8 mouse cellular contexts compared by ENCODE assay signal in the genomic region with DNA sequence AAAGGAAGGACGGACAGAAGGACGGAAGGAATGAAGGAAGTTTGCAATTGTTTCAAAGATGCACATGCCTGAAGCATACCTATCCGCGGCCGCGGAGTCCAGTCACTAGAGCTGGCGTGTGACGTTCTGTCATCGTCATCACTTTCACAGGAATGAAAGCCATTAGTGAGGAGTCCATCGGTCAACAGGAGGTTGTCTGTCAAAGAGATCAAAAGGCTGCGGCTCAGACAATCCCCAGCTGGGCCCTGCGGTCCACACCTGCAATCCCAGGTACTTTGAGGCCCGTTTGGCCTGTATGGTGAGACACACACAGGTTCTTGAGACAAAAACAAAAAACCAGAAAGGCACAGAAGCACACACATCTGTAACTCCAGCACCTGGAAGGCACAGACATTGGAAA. TPM values are rescaled to one million over a fixed set of nuclear protein-coding genes. Genes with fewer than 3 reads are reported as not detected.
A peak's percentile ranks its signal among the peaks of the same experiment; 100 is the strongest.
DNase-seq lines count a peak whose midpoint lies in the region; ATAC-seq lines count a peak whose summit lies in the region.

No protein-coding gene starts in this region.

- H3K27me3 ChIP-seq in lung, embryonic 15.5 days, result no peaks in the 10 kb centered on the region
- H3K27me3 ChIP-seq in neural tube, embryonic 15.5 days (replicated peaks), result no peaks in the 10 kb centered on the region

- H3K4me1 ChIP-seq in lung, embryonic 15.5 days, result peaks cover 17% of the 10 kb centered on the region
- peaks cover 26% of the 10 kb centered on the region for H3K4me1 ChIP-seq in neural tube, embryonic 15.5 days

- H3K4me2 ChIP-seq in lung, embryonic 15.5 days, result peak overlapping the region; percentile 84
- peak overlapping the region; percentile 71 for H3K4me2 ChIP-seq in neural tube, embryonic 15.5 days

- H3K9ac ChIP-seq in lung, embryonic 15.5 days, result no peak overlapping the region
- 0 out of 2 replicates have a peak overlapping the region, but pooled peaks have one; percentile 30 for H3K9ac ChIP-seq in neural tube, embryonic 15.5 days (replicated peaks)

- H3K36me3 ChIP-seq in lung, embryonic 15.5 days, result peaks cover 28% of the 10 kb centered on the region
- peaks cover 10% of the 10 kb centered on the region for H3K36me3 ChIP-seq in neural tube, embryonic 15.5 days

- WGBS in lung, embryonic 15.5 days, result 44% methylated on average over 13 of the region's 13 CpGs
- 57% methylated on average over 13 of the region's 13 CpGs for WGBS in neural tube, embryonic 15.5 days

- H3K4me3 ChIP-seq in lung, embryonic 15.5 days, result peak overlapping the region; percentile 80
- H3K4me3 ChIP-seq in neural tube, embryonic 15.5 days (replicated peaks), result peak overlapping the region; percentile 78

- no peaks in the 10 kb centered on the region for H3K9me3 ChIP-seq in lung, embryonic 15.5 days
- no peaks in the 10 kb centered on the region for H3K9me3 ChIP-seq in neural tube, embryonic 15.5 days (replicated peaks)

- no peak overlapping the region for H3K27ac ChIP-seq in lung, embryonic 15.5 days
- H3K27ac ChIP-seq in neural tube, embryonic 15.5 days (replicated peaks), result no peak overlapping the region

- no peak for ATAC-seq in lung, embryonic 15.5 days (ENCODE audit: borderline replicate concordance, extremely low read depth, low FRiP score, low TSS enrichment)
- ATAC-seq in neural tube, embryonic 15.5 days (ENCODE audit: low FRiP score), result no peak

- no peak for DNase-seq in lung, postnatal 10 days
- peak; percentile 8 for DNase-seq in forelimb bud, embryonic 11.5 days (ENCODE audit: low read depth, low spot score)
- peak; percentile 7 to 13 for DNase-seq in kidney, postnatal 4 days
- DNase-seq in adrenal gland, postnatal 25 days, result no peak
- no peak for DNase-seq in frontal cortex, adult 2 months (ENCODE audit: extremely low spot score in 1 of 2, low spot score in 1 of 2)
- DNase-seq in right cerebral cortex, postnatal 10 days (ENCODE audit: low spot score in 2 of 2), result no peak

RNA-seq across cellular contexts. Expression of gene Sirt1, which starts 44.6 kb away (rescaled TPM):
- 5.3 and 5.9 TPM in 2 replicates for polyA plus RNA-seq in lung, embryonic 15.5 days (2015; fragmentation: Nextera tagmentation; extraction: Ambion mirVana)
- 4.4 and 4.7 TPM in 2 replicates for polyA plus RNA-seq in neural tube, embryonic 15.5 days (2015; fragmentation: Nextera tagmentation; extraction: Ambion mirVana)
- 16.2 and 17.7 TPM in 2 replicates for total RNA-seq in adrenal gland, postnatal 25 days (2021)
- polyA plus RNA-seq in frontal cortex, adult 2 months (2012; rRNA removed), result 11.8 and 12.9 TPM in 2 replicates

RNA-seq across cellular contexts. Expression of gene Dnajc12, which starts 45.3 kb away (rescaled TPM):
- 13.3 and 13.6 TPM in 2 replicates for polyA plus RNA-seq in lung, embryonic 15.5 days (2015; fragmentation: Nextera tagmentation; extraction: Ambion mirVana)
- polyA plus RNA-seq in neural tube, embryonic 15.5 days (2015; fragmentation: Nextera tagmentation; extraction: Ambion mirVana), result 25.4 and 27.5 TPM in 2 replicates
- total RNA-seq in adrenal gland, postnatal 25 days (2021), result 9.0 and 15.1 TPM in 2 replicates
- 19.1 and 23.4 TPM in 2 replicates for polyA plus RNA-seq in frontal cortex, adult 2 months (2012; rRNA removed)

Comparison
In these comparisons a context has a peak if more than half of its experiments do, and no peak if none do; other contexts are left out.
1. DNase-seq: peak in forelimb bud, embryonic 11.5 days (single experiment) and kidney, postnatal 4 days (2 of 2); none in lung, postnatal 10 days (single experiment), adrenal gland, postnatal 25 days (single experiment), frontal cortex, adult 2 months (0 of 2) and right cerebral cortex, postnatal 10 days (0 of 2).